In genomic region chr17:73881295-73881694, GRCm38 (mm10) we compare ENCODE assay signal across 18 mouse cellular contexts.
DNase-seq lines count a peak whose midpoint lies in the region; ATAC-seq and TF ChIP-seq lines count a peak whose summit lies in the region.
"Had no signal": no experiment of that assay in that cellular context is flagged by ENCODE, and none has a peak within 500 bp of the region (broad histone marks: within the 10 kb centered on the region; RNA-seq: fewer than 3 reads in every experiment).

No protein-coding gene starts in this region.

- H3K9me3 ChIP-seq in kidney, embryonic 14.5 days (ENCODE audit: control insufficient read depth, low read length) = no peaks in the 10 kb centered on the region
- no peaks in the 10 kb centered on the region for H3K9me3 ChIP-seq in liver, postnatal 0 days (ENCODE audit: low read length)
- H3K9me3 ChIP-seq: embryonic facial prominence, embryonic 12.5 days; heart, embryonic 10.5 days; midbrain, embryonic 12.5 days; neural tube, embryonic 15.5 days had no signal

- intact Hi-C loops in gastrocnemius, adult 2 months (cut with DNase I) = loop anchor here (5.0 to 10.0 kb wide), 3 partner anchors 159 to 486 kb away; no protein-coding TSS in a partner anchor
- intact Hi-C loops in left cerebral cortex, postnatal 14 days (cut with DNase I) = loop anchor here (10.0 kb wide), 1 partner anchor 1026 kb away; no protein-coding TSS in a partner anchor

- 63% methylated on average over 6 of the region's 6 CpGs for WGBS in kidney, embryonic 14.5 days
- 23% methylated on average over 6 of the region's 6 CpGs for WGBS in liver, postnatal 0 days (ENCODE audit: insufficient replicate concordance)

- H3K4me2 ChIP-seq in kidney, embryonic 14.5 days (replicated peaks; ENCODE audit: low read depth, low read length) = no peak overlapping the region
- H3K4me2 ChIP-seq in liver, postnatal 0 days (ENCODE audit: low read depth, low read length) = no peak overlapping the region
- H3K4me2 ChIP-seq: embryonic facial prominence, embryonic 12.5 days; midbrain, embryonic 12.5 days; neural tube, embryonic 15.5 days had no signal

- no peaks in the 10 kb centered on the region for H3K27me3 ChIP-seq in kidney, embryonic 14.5 days (ENCODE audit: control insufficient read depth, insufficient read depth, low read length)
- H3K27me3 ChIP-seq in liver, postnatal 0 days (ENCODE audit: insufficient read depth, low read length) = no peaks in the 10 kb centered on the region
- H3K27me3 ChIP-seq: embryonic facial prominence, embryonic 12.5 days; midbrain, embryonic 12.5 days; neural tube, embryonic 15.5 days; Patski had no signal

- TF ChIP-seq EP300 in liver, postnatal 0 days (IDR thresholded peaks at IDR 0.05; ENCODE audit: low read depth) = 0 out of 2 replicates have a peak, but pooled peaks have one; percentile 27

- DNase-seq in gastrocnemius, adult 2 months = peak; percentile 39
- no peak for DNase-seq in gastrocnemius, adult 8-10 months (ENCODE audit: low spot score in 2 of 2)
- no peak for DNase-seq in kidney, adult 18-20 months
- DNase-seq in kidney, postnatal 25 days = peak; percentile 14 to 56
- no peak for DNase-seq in liver, postnatal 0 days
- DNase-seq in left cerebral cortex, postnatal 14 days (ENCODE audit: low spot score in 2 of 2) = no peak
- DNase-seq: adrenal gland, adult 8-10 months; cerebellum, postnatal 25 days; lung, postnatal 10 days had no signal

- no peaks in the 10 kb centered on the region for H3K36me3 ChIP-seq in kidney, embryonic 14.5 days (ENCODE audit: control insufficient read depth, insufficient read depth, low read length)
- no peaks in the 10 kb centered on the region for H3K36me3 ChIP-seq in liver, postnatal 0 days (replicated peaks; ENCODE audit: insufficient read depth, low read length)
- H3K36me3 ChIP-seq: embryonic facial prominence, embryonic 12.5 days; heart, embryonic 10.5 days; midbrain, embryonic 12.5 days; neural tube, embryonic 15.5 days had no signal

- H3K9ac ChIP-seq in kidney, embryonic 14.5 days (ENCODE audit: low read depth, low read length) = no peak overlapping the region
- no peak overlapping the region for H3K9ac ChIP-seq in liver, postnatal 0 days (replicated peaks)
- H3K9ac ChIP-seq: embryonic facial prominence, embryonic 12.5 days; midbrain, embryonic 12.5 days; neural tube, embryonic 15.5 days had no signal

- no peak for TF ChIP-seq CTCF in gastrocnemius, adult 2 months (IDR thresholded peaks at IDR 0.05)
- no peak for TF ChIP-seq CTCF in liver, postnatal 0 days (IDR thresholded peaks at IDR 0.05; ENCODE audit: low read depth)

- 0 out of 2 replicates have a peak, but pooled peaks have one; percentile 22 for ATAC-seq in kidney, embryonic 14.5 days (ENCODE audit: low FRiP score, low TSS enrichment)
- ATAC-seq in liver, postnatal 0 days = no peak

- peak overlapping the region; percentile 71 for H3K27ac ChIP-seq in gastrocnemius, adult 2 months
- no peak overlapping the region for H3K27ac ChIP-seq in kidney, embryonic 14.5 days (ENCODE audit: low read depth, low read length)
- no peak overlapping the region for H3K27ac ChIP-seq in liver, postnatal 0 days (ENCODE audit: low read depth)
- H3K27ac ChIP-seq: embryonic facial prominence, embryonic 12.5 days; heart, embryonic 10.5 days; hindbrain, postnatal 0 days; midbrain, embryonic 12.5 days; neural tube, embryonic 15.5 days; stomach, postnatal 0 days had no signal

- no peak overlapping the region for H3K4me3 ChIP-seq in gastrocnemius, adult 2 months
- no peak overlapping the region for H3K4me3 ChIP-seq in kidney, embryonic 14.5 days (ENCODE audit: low read length)
- no peak overlapping the region for H3K4me3 ChIP-seq in liver, postnatal 0 days (ENCODE audit: low read depth, low read length)
- H3K4me3 ChIP-seq: embryonic facial prominence, embryonic 12.5 days; heart, embryonic 10.5 days; layer of hippocampus, adult 2 months; midbrain, embryonic 12.5 days; neural tube, embryonic 15.5 days had no signal

- no peaks in the 10 kb centered on the region for H3K4me1 ChIP-seq in kidney, embryonic 14.5 days (ENCODE audit: control insufficient read depth, insufficient read depth, low read length)
- no peaks in the 10 kb centered on the region for H3K4me1 ChIP-seq in liver, postnatal 0 days (ENCODE audit: insufficient read depth)
- H3K4me1 ChIP-seq: embryonic facial prominence, embryonic 12.5 days had no signal

Comparison
In these comparisons a context has a peak if more than half of its experiments do, and no peak if none do; other contexts are left out.
1. DNase-seq: peak in gastrocnemius, adult 2 months (single experiment) and kidney, postnatal 25 days (2 of 2); none in gastrocnemius, adult 8-10 months (0 of 2), kidney, adult 18-20 months (single experiment), liver, postnatal 0 days (single experiment) and left cerebral cortex, postnatal 14 days (0 of 2).